Mouse (Mus musculus) G1E (cell line): ENCODE results near the gene Csdc2. TPM values are rescaled to one million over a fixed set of nuclear protein-coding genes. Genes with fewer than 3 reads are reported as not detected.

Source experiments
- ATAC-seq: 2 replicates; pipeline ENCODE4 v1.8.0; 2016; ENCODE audit warnings: mild to moderate bottlenecking; ENCODE audit not compliant: insufficient number of reproducible peaks, poor library complexity, low FRiP score, severe bottlenecking; ENCODE audit errors: extremely low read depth
- DNase-seq: peaks from one replicate; pipeline ENCODE4 v3.0.0; 2012; ENCODE audit warnings: low spot score
- H3K27me3 ChIP-seq: 2 replicates; pipeline ENCODE4 v1.6.1; 2012; ENCODE audit warnings: mild to moderate bottlenecking, low read length, inconsistent platforms; ENCODE audit not compliant: insufficient read depth
- H3K36me3 ChIP-seq: replicated peaks from 2 replicates; pipeline ENCODE3; 2012; ENCODE audit warnings: mild to moderate bottlenecking, inconsistent platforms
- H3K4me1 ChIP-seq: 2 replicates; pipeline ENCODE4 v1.6.1; 2012; ENCODE audit warnings: low read depth, low read length, inconsistent platforms, mixed read lengths; ENCODE audit not compliant: insufficient read depth
- H3K4me3 ChIP-seq: 2 replicates; pipeline ENCODE4 v1.5.1; 2012; ENCODE audit warnings: low read depth, mild to moderate bottlenecking, inconsistent platforms, low read length, moderate library complexity, mixed read lengths
- H3K9me3 ChIP-seq: replicated peaks from 2 replicates; pipeline ENCODE4 v1.6.1; 2012; ENCODE audit warnings: inconsistent platforms
- CTCF ChIP-seq: IDR thresholded peaks from 2 replicates; pipeline ENCODE4 v1.5.1; 2012; ENCODE audit warnings: low read depth, low read length, inconsistent platforms, mixed read lengths
- GATA1 ChIP-seq: IDR thresholded peaks from 2 replicates; pipeline ENCODE4 v1.6.1; 2012; ENCODE audit warnings: borderline replicate concordance, low read length, inconsistent platforms, mixed read lengths
- GATA2 ChIP-seq: IDR thresholded peaks from 2 replicates; pipeline ENCODE4 v1.6.1; 2012; ENCODE audit warnings: low read depth, low read length, inconsistent platforms, borderline replicate concordance
- POLR2AphosphoS5 ChIP-seq: IDR thresholded peaks from 2 replicates; pipeline ENCODE4 v1.6.1; 2012; ENCODE audit warnings: low read depth, low read length, inconsistent platforms; ENCODE audit not compliant: insufficient replicate concordance
- TAL1 ChIP-seq: conservative IDR thresholded peaks from 2 replicates; pipeline ENCODE4 v1.6.1; 2012; ENCODE audit warnings: low read depth, low read length, inconsistent platforms, mixed read lengths
- polyA plus RNA-seq: library from polyadenylated mRNA; stranded (reverse); fragments of >175 nt; gene quantifications from 2 replicates; pipeline ENCODE4 v1.2.3, GENCODE M21; 2012
- total RNA-seq, 2 experiments: library from RNA; stranded (forward) in 1 of 2; stranded (reverse) in 1 of 2; fragments of 200-1000 nt in 1 of 2; fragments of >200 nt in 1 of 2; fragmentation: Nextera tagmentation in 1 of 2; gene quantifications; 2 replicates each; pipeline ENCODE4 v1.2.3; 2014 to 2017

The Csdc2 gene
- total and polyA plus RNA-seq, 3 experiments: not detected

- TF ChIP-seq GATA2 (no peak), GATA1 (no peak), POLR2AphosphoS5 (no peak), TAL1 (no peak), CTCF (no peak)
- Histone ChIP-seq H3K36me3 (peaks cover 99% of the 10 kb centered on the region), H3K27me3 (no peaks in the 10 kb centered on the region), H3K4me1 (peaks cover 37% of the 10 kb centered on the region), H3K9me3 (no peaks in the 10 kb centered on the region), H3K4me3 (no peak overlapping the region; the same call in 1 of the 2 replicates)
- DNase-seq (no peak), ATAC-seq (0 out of 2 replicates have a peak, but pooled peaks have one; percentile 22)
Measured at GRCm38 (mm10) chr15:81914668-81915067, 21.9 kb upstream of the Csdc2 start.

- no peak for TF ChIP-seq GATA2
- no peak for TF ChIP-seq POLR2AphosphoS5
- TF ChIP-seq CTCF: no peak
- no peak for DNase-seq
Measured at GRCm38 (mm10) chr15:81915663-81916062, 20.9 kb upstream of the Csdc2 start.

GRCm38 (mm10) chr15:81917201-81917600, 19.4 kb upstream of the Csdc2 start:
- no peak overlapping the region for H3K4me3 ChIP-seq
- H3K9me3 ChIP-seq: no peaks in the 10 kb centered on the region
- H3K4me1 ChIP-seq: peaks cover 40% of the 10 kb centered on the region
- ATAC-seq (no peak), DNase-seq (no peak)
- TF ChIP-seq TAL1 (no peak), GATA2 (no peak), GATA1 (no peak), POLR2AphosphoS5 (no peak; the same call in 1 of the 2 replicates)
- H3K27me3 ChIP-seq: no peaks in the 10 kb centered on the region
- peaks cover 98% of the 10 kb centered on the region for H3K36me3 ChIP-seq

More at GRCm38 (mm10) chr15:81915663-81916062, 20.9 kb upstream of the Csdc2 start:
- Histone ChIP-seq H3K9me3 (no peaks in the 10 kb centered on the region), H3K27me3 (no peaks in the 10 kb centered on the region), H3K36me3 (peaks cover 97% of the 10 kb centered on the region), H3K4me3 (no peak overlapping the region), H3K4me1 (peaks cover 37% of the 10 kb centered on the region)
- ATAC-seq: no peak

- H3K4me1 ChIP-seq: peaks cover 38% of the 10 kb centered on the region
- H3K9me3 ChIP-seq: no peaks in the 10 kb centered on the region
- peaks cover 97% of the 10 kb centered on the region for H3K36me3 ChIP-seq
- H3K4me3 ChIP-seq: no peak overlapping the region
- no peaks in the 10 kb centered on the region for H3K27me3 ChIP-seq
- DNase-seq: peak; percentile 65
- ATAC-seq: no peak
- no peak for TF ChIP-seq GATA2
- TF ChIP-seq GATA1: no peak
- TF ChIP-seq CTCF: peak; percentile 85
Measured at GRCm38 (mm10) chr15:81917621-81918463, 18.7 kb upstream of the Csdc2 start.

GRCm38 (mm10) chr15:81919062-81919461, 17.5 kb upstream of the Csdc2 start:
- H3K36me3 ChIP-seq: peaks cover 95% of the 10 kb centered on the region
- H3K4me1 ChIP-seq: peaks cover 38% of the 10 kb centered on the region

GRCm38 (mm10) chr15:81920546-81921217, 15.9 kb upstream of the Csdc2 start:
- H3K4me1 ChIP-seq: peaks cover 41% of the 10 kb centered on the region
- H3K9me3 ChIP-seq: no peaks in the 10 kb centered on the region
- ATAC-seq (no peak), DNase-seq (no peak)
- no peak for TF ChIP-seq POLR2AphosphoS5
- TF ChIP-seq CTCF: no peak
- no peak for TF ChIP-seq GATA1
- no peak for TF ChIP-seq TAL1
- TF ChIP-seq GATA2: no peak
- peaks cover 88% of the 10 kb centered on the region for H3K36me3 ChIP-seq
- H3K4me3 ChIP-seq: no peak overlapping the region
- H3K27me3 ChIP-seq: no peaks in the 10 kb centered on the region

More at GRCm38 (mm10) chr15:81919062-81919461, 17.5 kb upstream of the Csdc2 start:
- no peaks in the 10 kb centered on the region for H3K27me3 ChIP-seq
- TF ChIP-seq CTCF (no peak), TAL1 (no peak), GATA1 (no peak), POLR2AphosphoS5 (no peak), GATA2 (no peak)
- H3K9me3 ChIP-seq: no peaks in the 10 kb centered on the region
- no peak for ATAC-seq
- no peak overlapping the region for H3K4me3 ChIP-seq
- no peak for DNase-seq
